Mouse (Mus musculus) olfactory bulb, adult 2 months (tissue): ENCODE results near the gene Comt. TPM values are rescaled to one million over a fixed set of nuclear protein-coding genes. Genes with fewer than 3 reads are reported as not detected.

Source experiments
- H3K27ac ChIP-seq: fragments of 200-500 bp; 2 replicates; pipeline ENCODE4 v1.5.1; 2012; ENCODE audit warnings: low read depth, low read length; ENCODE audit not compliant: insufficient read depth
- H3K4me1 ChIP-seq: fragments of 200-500 bp; 2 replicates; pipeline ENCODE4 v1.6.1; 2012; ENCODE audit warnings: low read length; ENCODE audit not compliant: control insufficient read depth, insufficient read depth
- H3K4me3 ChIP-seq: fragments of 200-500 bp; 2 replicates; pipeline ENCODE4 v1.5.1; 2012; ENCODE audit warnings: mild to moderate bottlenecking, low read depth, low read length, moderate library complexity; ENCODE audit not compliant: insufficient read depth
- CTCF ChIP-seq: fragments of 200-500 bp; IDR thresholded peaks from 2 replicates; pipeline ENCODE4 v1.5.1; 2012; ENCODE audit warnings: low read depth, mild to moderate bottlenecking, low read length, moderate library complexity; ENCODE audit not compliant: insufficient read depth
- POLR2A ChIP-seq: fragments of 200-500 bp; IDR thresholded peaks from 2 replicates; pipeline ENCODE4 v1.6.1; 2012; ENCODE audit warnings: mild to moderate bottlenecking, low read depth, low read length, moderate library complexity; ENCODE audit not compliant: insufficient read depth
- WGBS: fragments of 180-500 bp; shearing (Covaris S2); methylation state at CpG from one replicate; pipeline ENCODE4 v1.1.7; 2018; 5-methylcytosine and 5-hydroxymethylcytosine counted together
- polyA plus RNA-seq: library from polyadenylated mRNA; stranded (reverse); fragments of >200 nt; gene quantifications from 2 replicates; pipeline ENCODE4 v1.2.4, GENCODE M21; 2012; ENCODE audit warnings: low replicate concordance; ENCODE audit not compliant: missing spikeins, insufficient read depth, insufficient read length

The Comt gene
- polyA plus RNA-seq, 1 experiment: not detected

GRCm38 (mm10) chr16:18383045-18383726 is 43.5 kb downstream of the Comt start:
- Histone ChIP-seq H3K4me3 (no peak overlapping the region), H3K27ac (peak overlapping the region; percentile 3; the same call in 1 of the 2 replicates), H3K4me1 (peaks cover 44% of the 10 kb centered on the region)
- WGBS: 75% methylated on average over 9 of the region's 9 CpGs
- TF ChIP-seq POLR2A: no peak
- TF ChIP-seq CTCF: no peak

- WGBS: 54% methylated on average over 6 of the region's 6 CpGs
- TF ChIP-seq CTCF (no peak), POLR2A (no peak)
- H3K4me3 ChIP-seq: no peak overlapping the region
- peaks cover 43% of the 10 kb centered on the region for H3K4me1 ChIP-seq
- H3K27ac ChIP-seq: peak overlapping the region; percentile 9; the same call in 1 of the 2 replicates
Measured at GRCm38 (mm10) chr16:18381621-18382258, 44.9 kb downstream of the Comt start.

- H3K4me3 ChIP-seq: no peak overlapping the region
- 61% methylated on average over 6 of the region's 6 CpGs for WGBS
- peak overlapping the region; percentile 14; the same call in 1 of the 2 replicates for H3K27ac ChIP-seq
- TF ChIP-seq CTCF (no peak), POLR2A (no peak)
- peaks cover 43% of the 10 kb centered on the region for H3K4me1 ChIP-seq
Measured at GRCm38 (mm10) chr16:18380495-18381063, 46.1 kb downstream of the Comt start.

- H3K27ac ChIP-seq: no peak overlapping the region
Measured at GRCm38 (mm10) chr16:18379338-18380001, 47.2 kb downstream of the Comt start.

GRCm38 (mm10) chr16:18378489-18378888 is 48.2 kb downstream of the Comt start:
- peaks cover 34% of the 10 kb centered on the region for H3K4me1 ChIP-seq
- TF ChIP-seq POLR2A (no peak), CTCF (no peak)
- H3K4me3 ChIP-seq: no peak overlapping the region
- H3K27ac ChIP-seq: no peak overlapping the region
- WGBS: 77% methylated on average over 1 of the region's 1 CpGs

More at GRCm38 (mm10) chr16:18379338-18380001, 47.2 kb downstream of the Comt start:
- Histone ChIP-seq H3K4me1 (peaks cover 40% of the 10 kb centered on the region), H3K4me3 (no peak overlapping the region)
- TF ChIP-seq CTCF: no peak
- TF ChIP-seq POLR2A: no peak
- WGBS: 66% methylated on average over 8 of the region's 8 CpGs

GRCm38 (mm10) chr16:18377203-18377602 is 49.4 kb downstream of the Comt start:
- no peak for TF ChIP-seq CTCF
- TF ChIP-seq POLR2A: no peak
- H3K4me3 ChIP-seq: no peak overlapping the region
- 58% methylated on average over 3 of the region's 3 CpGs for WGBS
- peaks cover 28% of the 10 kb centered on the region for H3K4me1 ChIP-seq
- no peak overlapping the region for H3K27ac ChIP-seq

- Histone ChIP-seq H3K27ac (no peak overlapping the region), H3K4me1 (peaks cover 20% of the 10 kb centered on the region), H3K4me3 (no peak overlapping the region)
- TF ChIP-seq POLR2A (no peak), CTCF (no peak)
- 89% methylated on average over 7 of the region's 7 CpGs for WGBS
Measured at GRCm38 (mm10) chr16:18376297-18376954, 50.2 kb downstream of the Comt start.

- Histone ChIP-seq H3K4me1 (0 out of 2 replicates have a peak, but pooled peaks cover 3% of the 10 kb centered on the region), H3K27ac (no peak overlapping the region), H3K4me3 (no peak overlapping the region)
- TF ChIP-seq CTCF (no peak), POLR2A (no peak)
- 94% methylated on average over 4 of the region's 4 CpGs for WGBS
Measured at GRCm38 (mm10) chr16:18373632-18374031, 53.0 kb downstream of the Comt start.
